Mouse (Mus musculus): Measurements from ENCODE around the gene Tnk1.

Gene Tnk1

GRCm38 (mm10) chr11:69803786-69804651 lies 54.5 kb downstream of the Tnk1 start:
- in situ Hi-C loops (cut with MboI, MseI): loop anchor here (5.0 kb wide), 1 partner anchor 37 kb away; the partner anchor contains the start of gene Zbtb4

- in situ Hi-C loops (cut with MboI, MseI): loop anchor here (5.0 kb wide), 1 partner anchor 36 kb away; the partner anchor contains the start of gene Zbtb4
Observed at GRCm38 (mm10) chr11:69803328-69803727, 55.2 kb downstream of the Tnk1 start.

- in situ Hi-C loops (cut with MboI, MseI): loop anchor here (5.0 kb wide), 1 partner anchor 35 kb away; the partner anchor contains the start of gene Zbtb4
Observed at GRCm38 (mm10) chr11:69802648-69803105, 55.9 kb downstream of the Tnk1 start.

GRCm38 (mm10) chr11:69801379-69801977 lies 57.1 kb downstream of the Tnk1 start, which contains the start of gene Fgf11:
Gene Fgf11, minus strand, starts transcription at chr11:69801857.
- in situ Hi-C loops (cut with MboI, MseI): loop anchor here (5.0 kb wide), 1 partner anchor 34 kb away; the partner anchor contains the start of gene Zbtb4
